Mouse (Mus musculus) heart, postnatal 4 days (tissue): ENCODE results near the gene Gm5475. TPM values are rescaled to one million over a fixed set of nuclear protein-coding genes. Genes with fewer than 3 reads are reported as not detected.
A peak's percentile ranks its signal among the peaks of the same experiment; 100 is the strongest.
"Not testable (repeated sequence)": the region's sequence is repeated elsewhere in the genome, so short reads cannot be mapped to it uniquely, and the experiment has no call there.

Experiments
- DNase-seq: peaks from one replicate; pipeline ENCODE4 v3.0.0; 2021
- total RNA-seq, 2 experiments: library from RNA; stranded (reverse); gene quantifications; 2 replicates each; pipeline ENCODE4 v1.2.3; 2021

Gene Gm5475
- not detected for total RNA-seq

GRCm38 (mm10) chr15:100421758-100422197 lies at the start of gene Gm5475:
Gene Gm5475 (plus strand): TSS chr15:100422147.
- DNase-seq, result not testable (repeated sequence)

- DNase-seq, result peak; percentile 73
Measured at GRCm38 (mm10) chr15:100375066-100375465, 46.9 kb upstream of the Gm5475 start.

GRCm38 (mm10) chr15:100377847-100378505 lies 44.0 kb upstream of the Gm5475 start:
- DNase-seq, result not testable (repeated sequence)

GRCm38 (mm10) chr15:100379658-100380057 lies 42.3 kb upstream of the Gm5475 start:
- no peak for DNase-seq

GRCm38 (mm10) chr15:100380104-100380503 lies 41.8 kb upstream of the Gm5475 start:
- DNase-seq, result no peak

GRCm38 (mm10) chr15:100385705-100386104 lies 36.2 kb upstream of the Gm5475 start:
- no peak for DNase-seq

- no peak for DNase-seq
Measured at GRCm38 (mm10) chr15:100387544-100388223, 34.3 kb upstream of the Gm5475 start.

- no peak for DNase-seq
Measured at GRCm38 (mm10) chr15:100388224-100388835, 33.6 kb upstream of the Gm5475 start.

- DNase-seq, result no peak
Measured at GRCm38 (mm10) chr15:100388886-100389285, 33.1 kb upstream of the Gm5475 start.

- DNase-seq, result no peak
Measured at GRCm38 (mm10) chr15:100391066-100391465, 30.9 kb upstream of the Gm5475 start.

GRCm38 (mm10) chr15:100391599-100391998 lies 30.3 kb upstream of the Gm5475 start:
- DNase-seq, result no peak

- DNase-seq, result no peak
Measured at GRCm38 (mm10) chr15:100393016-100393415, 28.9 kb upstream of the Gm5475 start.

GRCm38 (mm10) chr15:100395561-100395960 lies 26.4 kb upstream of the Gm5475 start:
- no peak for DNase-seq

GRCm38 (mm10) chr15:100400592-100401250 lies 21.2 kb upstream of the Gm5475 start:
- DNase-seq, result no peak

- no peak for DNase-seq
Measured at GRCm38 (mm10) chr15:100401811-100402210, 20.1 kb upstream of the Gm5475 start.

- no peak for DNase-seq
Measured at GRCm38 (mm10) chr15:100402347-100402746, 19.6 kb upstream of the Gm5475 start.

GRCm38 (mm10) chr15:100402798-100403197 lies 19.1 kb upstream of the Gm5475 start:
- no peak for DNase-seq

- no peak for DNase-seq
Measured at GRCm38 (mm10) chr15:100403318-100404000, 18.5 kb upstream of the Gm5475 start.

GRCm38 (mm10) chr15:100406088-100406487 lies 15.9 kb upstream of the Gm5475 start:
- DNase-seq, result no peak

GRCm38 (mm10) chr15:100410918-100411672 lies 10.9 kb upstream of the Gm5475 start:
- no peak for DNase-seq

GRCm38 (mm10) chr15:100411731-100412130 lies 10.2 kb upstream of the Gm5475 start:
- no peak for DNase-seq

GRCm38 (mm10) chr15:100413306-100413705 lies 8.6 kb upstream of the Gm5475 start:
- no peak for DNase-seq
